Mouse (Mus musculus): ENCODE measurements around the gene Btaf1. TPM values are rescaled to one million over a fixed set of nuclear protein-coding genes. Genes with fewer than 3 reads are reported as not detected.

Gene Btaf1
- 38.3 and 42.8 TPM in 2 replicates for total RNA-seq (2012; rRNA removed)
- total RNA-seq (2014; rRNA removed): 43.2 and 52.7 TPM in 2 replicates
- 29.4 and 31.9 TPM in 2 replicates for polyA plus RNA-seq (2012; ENCODE audit: insufficient read length, low read depth)

GRCm38 (mm10) chr19:36925671-36926552 is at the start of gene Btaf1:
Gene Btaf1, plus strand, starts transcription at chr19:36926079.
- Histone ChIP-seq H3K4me1 (ENCODE audit: control insufficient read depth in 1 of 2, insufficient read depth in 2 of 2) (peaks cover 2 to 20% of the 10 kb centered on the region in 2 experiments; a peak in 3 of 4 replicates), H3K27me3 (replicated peaks) (no peaks in the 10 kb centered on the region), H3K4me3 (replicated peaks in 1 of 3; ENCODE audit: low read depth in 2 of 3, low read length in 2 of 3, poor library complexity in 1 of 3) (peak within 1 kb of the TSS; percentile 90 to 95 (median 92)), H3K4me2 (ENCODE audit: insufficient read depth, low read depth, poor library complexity, severe bottlenecking) (peak within 1 kb of the TSS; percentile 80), H3K27ac (ENCODE audit: insufficient read depth, low read depth) (peak within 1 kb of the TSS; percentile 82), H3K9ac (ENCODE audit: insufficient read depth, low read depth) (peak within 1 kb of the TSS; percentile 85), H3K36me3 (replicated peaks in 1 of 2; ENCODE audit: control insufficient read depth in 1 of 2, insufficient read depth in 1 of 2, low read length in 1 of 2) (peaks cover 0 to 4% of the 10 kb centered on the region in 2 experiments), H3K9me3 (replicated peaks; ENCODE audit: low read length) (no peaks in the 10 kb centered on the region), H3K79me2 (replicated peaks; ENCODE audit: control insufficient read depth, extremely low read depth, insufficient read depth, poor library complexity, severe bottlenecking) (peaks cover 47% of the 10 kb centered on the region)
- in situ Hi-C loops (cut with MboI; ENCODE audit: low pct_ligation_motif_present, low pct_unique_long_range_greater_than_20kb, low sequenced_read_pairs) (no loop called here), dilution Hi-C loops (cut with MboI; ENCODE audit: extremely low pct_ligation_motif_present, extremely low pct_unique_long_range_greater_than_20kb, low sequenced_read_pairs) (no loop called here)
- peak; percentile 78 for DNase-seq (ENCODE audit: extremely low read depth)
- TF ChIP-seq ETS1 (conservative IDR thresholded peaks at IDR 0.05; ENCODE audit: low read depth, low read length) (peak; percentile 78), SMC3 (IDR thresholded peaks at IDR 0.05; ENCODE audit: low read depth, low read length) (no peak), BHLHE40 (IDR thresholded peaks at IDR 0.05; ENCODE audit: low read depth, low read length) (peak; percentile 100), MXI1 (IDR thresholded peaks at IDR 0.05; ENCODE audit: low read depth, low read length) (peak; percentile 87), E2F4 (IDR thresholded peaks at IDR 0.05; ENCODE audit: insufficient replicate concordance, low read depth, low read length) (no peak), JUN (IDR thresholded peaks at IDR 0.05; ENCODE audit: insufficient read depth, low read depth, low read length) (no peak), ZNF384 (IDR thresholded peaks at IDR 0.05; ENCODE audit: low read depth, low read length) (no peak), NELFE (IDR thresholded peaks at IDR 0.05; ENCODE audit: low read depth, low read length) (peak; percentile 92), USF2 (conservative IDR thresholded peaks at IDR 0.05; ENCODE audit: low read depth, low read length) (no peak), TBP (conservative IDR thresholded peaks at IDR 0.05; ENCODE audit: low read depth, low read length) (peak; percentile 45; the same call in 1 of the 2 replicates), CHD2 (IDR thresholded peaks at IDR 0.05; ENCODE audit: low read length) (0 out of 2 replicates have a peak, but pooled peaks have one; percentile 34), SIN3A (IDR thresholded peaks at IDR 0.05; ENCODE audit: low read length) (peak; percentile 63), ZMIZ1 (IDR thresholded peaks at IDR 0.05; ENCODE audit: low read depth, low read length) (peak; percentile 86), CHD1 (IDR thresholded peaks at IDR 0.05; ENCODE audit: low read depth, low read length) (no peak), MYC (IDR thresholded peaks at IDR 0.05; ENCODE audit: low read depth, low read length) (peak; percentile 62; the same call in 1 of the 2 replicates), MAZ (IDR thresholded peaks at IDR 0.05; ENCODE audit: low read depth, low read length) (peak; percentile 93), MAX (IDR thresholded peaks at IDR 0.05; ENCODE audit: low read length) (peak; percentile 71), MEF2A (IDR thresholded peaks at IDR 0.05; ENCODE audit: borderline replicate concordance, low read depth, low read length) (peak; percentile 69), POLR2AphosphoS2 (IDR thresholded peaks at IDR 0.05; ENCODE audit: low read depth, low read length) (peak; percentile 84), UBTF (IDR thresholded peaks at IDR 0.05; ENCODE audit: low read depth, low read length) (peak; percentile 97), ZKSCAN1 (IDR thresholded peaks at IDR 0.05; ENCODE audit: borderline replicate concordance, low read depth, low read length) (no peak), USF1 (IDR thresholded peaks at IDR 0.05; ENCODE audit: low read depth, low read length) (no peak), RAD21 (IDR thresholded peaks at IDR 0.05; ENCODE audit: low read depth, low read length) (no peak), GABPA (IDR thresholded peaks at IDR 0.05; ENCODE audit: insufficient replicate concordance, low read depth, low read length) (no peak; the same call in 1 of the 2 replicates), IRF4 (IDR thresholded peaks at IDR 0.05; ENCODE audit: low read depth, low read length) (peak; percentile 68; the same call in 1 of the 2 replicates), KAT2A (IDR thresholded peaks at IDR 0.05; ENCODE audit: insufficient replicate concordance, low read length) (peak; percentile 74; the same call in 1 of the 2 replicates), CTCF (conservative IDR thresholded peaks at IDR 0.05 in 1 of 2, IDR thresholded peaks at IDR 0.05 in 1 of 2; ENCODE audit: low read depth in 2 of 2, low read length in 2 of 2) (no peak), POLR2A (IDR thresholded peaks at IDR 0.05; ENCODE audit: low read depth, low read length) (peak; percentile 96), TCF12 (IDR thresholded peaks at IDR 0.05; ENCODE audit: low read depth, low read length) (peak; percentile 92), RCOR1 (conservative IDR thresholded peaks at IDR 0.05; ENCODE audit: low read depth, low read length) (peak; percentile 62; the same call in 1 of the 2 replicates), PAX5 (IDR thresholded peaks at IDR 0.05; ENCODE audit: low read length) (no peak), ZC3H11A (IDR thresholded peaks at IDR 0.05; ENCODE audit: low read depth, low read length) (no peak), EP300 (IDR thresholded peaks at IDR 0.05; ENCODE audit: low read length) (no peak), JUND (conservative IDR thresholded peaks at IDR 0.05; ENCODE audit: low read depth, low read length) (no peak), NRF1 (IDR thresholded peaks at IDR 0.05; ENCODE audit: low read depth, low read length) (peak; percentile 51), ELF1 (IDR thresholded peaks at IDR 0.05; ENCODE audit: low read depth, low read length) (peak; percentile 39; the same call in 1 of the 2 replicates), MAFK (IDR thresholded peaks at IDR 0.05; ENCODE audit: insufficient replicate concordance, low read length) (peak; percentile 40; the same call in 1 of the 2 replicates)
